8 mouse cellular contexts compared by ENCODE assay signal in genomic region chr11:3913316-3914108, GRCm38 (mm10). TPM values are rescaled to one million over a fixed set of nuclear protein-coding genes. Genes with fewer than 3 reads are reported as not detected.
DNase-seq lines count a peak whose midpoint lies in the region; ATAC-seq and TF ChIP-seq lines count a peak whose summit lies in the region.

No protein-coding gene starts in this region.

- peaks cover 5% of the 10 kb centered on the region for H3K27me3 ChIP-seq in kidney, embryonic 14.5 days (ENCODE audit: control insufficient read depth, insufficient read depth, low read length)
- H3K27me3 ChIP-seq in limb, embryonic 15.5 days, result peaks cover 7% of the 10 kb centered on the region
- no peaks in the 10 kb centered on the region for H3K27me3 ChIP-seq in midbrain, postnatal 0 days (ENCODE audit: insufficient read depth, low read length)

- ATAC-seq in kidney, embryonic 14.5 days (ENCODE audit: low FRiP score, low TSS enrichment), result peak; percentile 88
- peak; percentile 78 for ATAC-seq in limb, embryonic 15.5 days (ENCODE audit: insufficient number of reproducible peaks, low FRiP score, low TSS enrichment, low read depth)
- ATAC-seq in midbrain, postnatal 0 days (ENCODE audit: low FRiP score), result peak; percentile 89

- H3K9ac ChIP-seq in kidney, embryonic 14.5 days (ENCODE audit: low read depth, low read length), result peak overlapping the region; percentile 58
- H3K9ac ChIP-seq in limb, embryonic 15.5 days, result peak overlapping the region; percentile 8
- peak overlapping the region; percentile 76 for H3K9ac ChIP-seq in midbrain, postnatal 0 days (replicated peaks; ENCODE audit: low read length, poor library complexity, severe bottlenecking)

- H3K4me3 ChIP-seq in embryonic fibroblast, embryonic 13.5 days (ENCODE audit: insufficient read depth, low read length), result peak overlapping the region; percentile 65
- peak overlapping the region; percentile 59 for H3K4me3 ChIP-seq in kidney, embryonic 14.5 days (ENCODE audit: low read length)
- H3K4me3 ChIP-seq in limb, embryonic 15.5 days, result peak overlapping the region; percentile 53
- peak overlapping the region; percentile 56 for H3K4me3 ChIP-seq in midbrain, postnatal 0 days (ENCODE audit: low read depth, low read length)

- under 1% methylated on average over 63 of the region's 65 CpGs for WGBS in kidney, embryonic 14.5 days
- under 1% methylated on average over 65 of the region's 65 CpGs for WGBS in limb, embryonic 15.5 days
- WGBS in midbrain, postnatal 0 days, result under 1% methylated on average over 65 of the region's 65 CpGs

- H3K4me1 ChIP-seq in embryonic fibroblast, embryonic 13.5 days (ENCODE audit: control insufficient read depth, insufficient read depth, low read length), result 0 out of 2 replicates have a peak, but pooled peaks cover 8% of the 10 kb centered on the region
- peaks cover 18% of the 10 kb centered on the region for H3K4me1 ChIP-seq in kidney, embryonic 14.5 days (ENCODE audit: control insufficient read depth, insufficient read depth, low read length)
- H3K4me1 ChIP-seq in limb, embryonic 15.5 days, result peaks cover 35% of the 10 kb centered on the region
- H3K4me1 ChIP-seq in midbrain, postnatal 0 days (ENCODE audit: insufficient read depth, low read length), result peaks cover 32% of the 10 kb centered on the region

- DNase-seq in B cell, adult 2 months, result peak; percentile 77
- peak; percentile 98 for DNase-seq in brain, adult 2 months (ENCODE audit: low read depth, low spot score)
- peak; percentile 93 to 95 for DNase-seq in heart, adult 9 months (ENCODE audit: low spot score in 2 of 2)
- peak; percentile 93 for DNase-seq in midbrain, postnatal 0 days (ENCODE audit: low spot score)
- DNase-seq in spleen, postnatal 10 days (ENCODE audit: low spot score in 2 of 2), result peak; percentile 65 to 79

- peak overlapping the region; percentile 96 for H3K4me2 ChIP-seq in kidney, embryonic 14.5 days (replicated peaks; ENCODE audit: low read depth, low read length)
- H3K4me2 ChIP-seq in limb, embryonic 15.5 days, result peak overlapping the region; percentile 74
- H3K4me2 ChIP-seq in midbrain, postnatal 0 days (ENCODE audit: low read depth, low read length, poor library complexity, severe bottlenecking), result peak overlapping the region; percentile 95

- H3K9me3 ChIP-seq in kidney, embryonic 14.5 days (ENCODE audit: control insufficient read depth, low read length), result no peaks in the 10 kb centered on the region
- no peaks in the 10 kb centered on the region for H3K9me3 ChIP-seq in limb, embryonic 15.5 days
- H3K9me3 ChIP-seq in midbrain, postnatal 0 days (ENCODE audit: low read length), result no peaks in the 10 kb centered on the region

- H3K27ac ChIP-seq in embryonic fibroblast, embryonic 13.5 days (ENCODE audit: insufficient read depth, low read length), result peak overlapping the region; percentile 96
- H3K27ac ChIP-seq in kidney, embryonic 14.5 days (ENCODE audit: low read depth, low read length), result no peak overlapping the region; the same call in 1 of the 2 replicates
- H3K27ac ChIP-seq in limb, embryonic 15.5 days, result peak overlapping the region; percentile 88
- H3K27ac ChIP-seq in midbrain, postnatal 0 days (ENCODE audit: low read depth, low read length), result peak overlapping the region; percentile 82

- no peaks in the 10 kb centered on the region for H3K36me3 ChIP-seq in kidney, embryonic 14.5 days (ENCODE audit: control insufficient read depth, insufficient read depth, low read length)
- H3K36me3 ChIP-seq in limb, embryonic 15.5 days, result no peaks in the 10 kb centered on the region
- no peaks in the 10 kb centered on the region for H3K36me3 ChIP-seq in midbrain, postnatal 0 days (ENCODE audit: insufficient read depth, low read length)

- peak; percentile 54 for TF ChIP-seq POLR2A in embryonic fibroblast, embryonic 13.5 days (IDR thresholded peaks at IDR 0.05; ENCODE audit: low read depth, low read length)

- TF ChIP-seq CTCF in embryonic fibroblast, embryonic 13.5 days (IDR thresholded peaks at IDR 0.05; ENCODE audit: borderline replicate concordance, insufficient read depth, low read length), result no peak
- no peak for TF ChIP-seq CTCF in midbrain, postnatal 0 days (IDR thresholded peaks at IDR 0.05)

RNA-seq across cellular contexts. Expression of gene Slc35e4, which starts 1.0 kb away (rescaled TPM):
- 12.0 and 13.1 TPM in 2 replicates for polyA plus RNA-seq in embryonic fibroblast, embryonic 13.5 days (2011; ENCODE audit: insufficient read length, low read depth, missing spikeins)
- 3.0 and 3.8 TPM in 2 replicates for polyA plus RNA-seq in kidney, embryonic 14.5 days (2014; fragmentation: Nextera tagmentation; extraction: Ambion mirVana)
- polyA plus RNA-seq in limb, embryonic 15.5 days (2015; fragmentation: Nextera tagmentation; extraction: Ambion mirVana), result 6.7 and 9.2 TPM in 2 replicates
- total RNA-seq in midbrain, postnatal 0 days (2014; rRNA removed), result 48.2 and 56.5 TPM in 2 replicates
- 27.3 and 27.4 TPM in 2 replicates for polyA plus RNA-seq in midbrain, postnatal 0 days (2015; fragmentation: Nextera tagmentation; extraction: Ambion mirVana)

RNA-seq across cellular contexts. Expression of gene Tcn2, which starts 18.4 kb away (rescaled TPM):
- polyA plus RNA-seq in embryonic fibroblast, embryonic 13.5 days (2011; ENCODE audit: insufficient read length, low read depth, missing spikeins), result 75.4 and 97.1 TPM in 2 replicates
- polyA plus RNA-seq in kidney, embryonic 14.5 days (2014; fragmentation: Nextera tagmentation; extraction: Ambion mirVana), result 49.7 and 61.8 TPM in 2 replicates
- polyA plus RNA-seq in limb, embryonic 15.5 days (2015; fragmentation: Nextera tagmentation; extraction: Ambion mirVana), result 49.4 and 56.2 TPM in 2 replicates
- total RNA-seq in midbrain, postnatal 0 days (2014; rRNA removed), result 20.9 and 28.8 TPM in 2 replicates
- polyA plus RNA-seq in midbrain, postnatal 0 days (2015; fragmentation: Nextera tagmentation; extraction: Ambion mirVana), result 22.0 and 27.0 TPM in 2 replicates

RNA-seq across cellular contexts. Expression of gene Dusp18, which starts 18.5 kb away (rescaled TPM):
- polyA plus RNA-seq in embryonic fibroblast, embryonic 13.5 days (2011; ENCODE audit: insufficient read length, low read depth, missing spikeins), result 11.7 and 12.6 TPM in 2 replicates
- 10.0 and 14.7 TPM in 2 replicates for polyA plus RNA-seq in kidney, embryonic 14.5 days (2014; fragmentation: Nextera tagmentation; extraction: Ambion mirVana)
- polyA plus RNA-seq in limb, embryonic 15.5 days (2015; fragmentation: Nextera tagmentation; extraction: Ambion mirVana), result 7.6 and 9.0 TPM in 2 replicates
- 20.7 and 23.7 TPM in 2 replicates for total RNA-seq in midbrain, postnatal 0 days (2014; rRNA removed)
- polyA plus RNA-seq in midbrain, postnatal 0 days (2015; fragmentation: Nextera tagmentation; extraction: Ambion mirVana), result 20.5 and 24.1 TPM in 2 replicates

RNA-seq across cellular contexts. Expression of gene 4921536K21Rik, which starts 18.6 kb away (rescaled TPM):
- 0.68 and 0.86 TPM in 2 replicates for polyA plus RNA-seq in embryonic fibroblast, embryonic 13.5 days (2011; ENCODE audit: insufficient read length, low read depth, missing spikeins)
- 0.20 and 0.40 TPM in 2 replicates for polyA plus RNA-seq in kidney, embryonic 14.5 days (2014; fragmentation: Nextera tagmentation; extraction: Ambion mirVana)
- polyA plus RNA-seq in limb, embryonic 15.5 days (2015; fragmentation: Nextera tagmentation; extraction: Ambion mirVana), result 0.09 and 0.23 TPM in 2 replicates
- 0.49 and 0.61 TPM in 2 replicates for total RNA-seq in midbrain, postnatal 0 days (2014; rRNA removed)
- 0.28 and 0.41 TPM in 2 replicates for polyA plus RNA-seq in midbrain, postnatal 0 days (2015; fragmentation: Nextera tagmentation; extraction: Ambion mirVana)

RNA-seq across cellular contexts. Expression of gene Osbp2, which starts 49.8 kb away (rescaled TPM):
- polyA plus RNA-seq in embryonic fibroblast, embryonic 13.5 days (2011; ENCODE audit: insufficient read length, low read depth, missing spikeins), result 1.3 and 1.5 TPM in 2 replicates
- polyA plus RNA-seq in kidney, embryonic 14.5 days (2014; fragmentation: Nextera tagmentation; extraction: Ambion mirVana), result 0.46 and 0.81 TPM in 2 replicates
- polyA plus RNA-seq in limb, embryonic 15.5 days (2015; fragmentation: Nextera tagmentation; extraction: Ambion mirVana), result 0.77 and 0.78 TPM in 2 replicates
- total RNA-seq in midbrain, postnatal 0 days (2014; rRNA removed), result 67.2 and 96.0 TPM in 2 replicates
- polyA plus RNA-seq in midbrain, postnatal 0 days (2015; fragmentation: Nextera tagmentation; extraction: Ambion mirVana), result 51.8 and 52.5 TPM in 2 replicates

Comparison
In these comparisons a context has a peak if more than half of its experiments do, and no peak if none do; other contexts are left out.
1. H3K9ac ChIP-seq: peak in every context shown above with its lines; median percentile 76 in midbrain, postnatal 0 days; 58 in kidney, embryonic 14.5 days; 8 in limb, embryonic 15.5 days.